Comparison of ENCODE assay signal across 9 mouse cellular contexts in genomic region chr9:86800600-86801163, GRCm38 (mm10). TPM values are rescaled to one million over a fixed set of nuclear protein-coding genes. Genes with fewer than 3 reads are reported as not detected.
A peak's percentile ranks its signal among the peaks of the same experiment; 100 is the strongest.
DNase-seq lines count a peak whose midpoint lies in the region; ATAC-seq and TF ChIP-seq lines count a peak whose summit lies in the region.
"Had no signal": no experiment of that assay in that cellular context is flagged by ENCODE, and none has a peak within 500 bp of the region (broad histone marks: within the 10 kb centered on the region; RNA-seq: fewer than 3 reads in every experiment).

No protein-coding gene starts in this region.

- no peak overlapping the region for H3K4me3 ChIP-seq in kidney, adult 2 months (ENCODE audit: insufficient read depth, low read depth, low read length)
- no peak overlapping the region for H3K4me3 ChIP-seq in kidney, embryonic 16.5 days (ENCODE audit: low read length)
- H3K4me3 ChIP-seq in embryonic fibroblast, embryonic 13.5 days (ENCODE audit: insufficient read depth, low read length) = no peak overlapping the region
- no peak overlapping the region for H3K4me3 ChIP-seq in limb, embryonic 10.5 days
- H3K4me3 ChIP-seq in heart, embryonic 11.5 days (ENCODE audit: low read depth, low read length) = no peak overlapping the region
- H3K4me3 ChIP-seq: embryonic facial prominence, embryonic 12.5 days had no signal

- no peak overlapping the region for H3K9ac ChIP-seq in kidney, embryonic 16.5 days (replicated peaks; ENCODE audit: low read length)
- H3K9ac ChIP-seq in heart, embryonic 11.5 days (ENCODE audit: low read depth, low read length) = no peak overlapping the region
- H3K9ac ChIP-seq: embryonic facial prominence, embryonic 12.5 days had no signal

- H3K27ac ChIP-seq in kidney, adult 2 months (ENCODE audit: insufficient read depth, low read depth, low read length) = no peak overlapping the region
- H3K27ac ChIP-seq in kidney, embryonic 16.5 days (ENCODE audit: low read length) = no peak overlapping the region
- no peak overlapping the region for H3K27ac ChIP-seq in embryonic fibroblast, embryonic 13.5 days (ENCODE audit: insufficient read depth, low read length)
- H3K27ac ChIP-seq in limb, embryonic 10.5 days = no peak overlapping the region
- H3K27ac ChIP-seq in heart, embryonic 11.5 days (ENCODE audit: low read depth, low read length) = no peak overlapping the region
- H3K27ac ChIP-seq: embryonic facial prominence, embryonic 12.5 days had no signal

- TF ChIP-seq CTCF in kidney, adult 2 months (conservative IDR thresholded peaks at IDR 0.05; ENCODE audit: insufficient read depth, insufficient read length, low read depth, low read length) = peak; percentile 48
- TF ChIP-seq CTCF in embryonic fibroblast, embryonic 13.5 days (IDR thresholded peaks at IDR 0.05; ENCODE audit: borderline replicate concordance, insufficient read depth, low read length) = 0 out of 2 replicates have a peak, but pooled peaks have one; percentile 21

- TF ChIP-seq POLR2A in kidney, adult 2 months (IDR thresholded peaks at IDR 0.05; ENCODE audit: low read depth, low read length) = no peak
- TF ChIP-seq POLR2A in embryonic fibroblast, embryonic 13.5 days (IDR thresholded peaks at IDR 0.05; ENCODE audit: low read depth, low read length) = no peak

- no peak overlapping the region for H3K4me2 ChIP-seq in kidney, embryonic 16.5 days (replicated peaks; ENCODE audit: low read depth, low read length)
- H3K4me2 ChIP-seq in heart, embryonic 11.5 days = no peak overlapping the region
- H3K4me2 ChIP-seq: embryonic facial prominence, embryonic 12.5 days had no signal

- H3K36me3 ChIP-seq in kidney, adult 2 months (ENCODE audit: control insufficient read depth, insufficient read depth, low read length) = no peaks in the 10 kb centered on the region
- H3K36me3 ChIP-seq in kidney, embryonic 16.5 days (ENCODE audit: insufficient read depth, low read length) = no peaks in the 10 kb centered on the region
- H3K36me3 ChIP-seq in limb, embryonic 10.5 days = no peaks in the 10 kb centered on the region
- no peaks in the 10 kb centered on the region for H3K36me3 ChIP-seq in heart, embryonic 11.5 days (ENCODE audit: control insufficient read depth, insufficient read depth, low read length)
- H3K36me3 ChIP-seq: embryonic facial prominence, embryonic 12.5 days had no signal

- no peaks in the 10 kb centered on the region for H3K4me1 ChIP-seq in kidney, adult 2 months (ENCODE audit: control insufficient read depth, insufficient read depth, low read length)
- no peaks in the 10 kb centered on the region; the same call in 1 of the 2 replicates for H3K4me1 ChIP-seq in kidney, embryonic 16.5 days (ENCODE audit: insufficient read depth, low read length)
- H3K4me1 ChIP-seq in embryonic fibroblast, embryonic 13.5 days (ENCODE audit: control insufficient read depth, insufficient read depth, low read length) = 0 out of 2 replicates have a peak, but pooled peaks cover 6% of the 10 kb centered on the region
- H3K4me1 ChIP-seq in limb, embryonic 10.5 days = peaks cover 18% of the 10 kb centered on the region
- H3K4me1 ChIP-seq in heart, embryonic 11.5 days (ENCODE audit: control insufficient read depth, insufficient read depth, low read length) = no peaks in the 10 kb centered on the region

- 25% methylated on average over 3 of the region's 3 CpGs for WGBS in kidney, adult 2 months
- WGBS in kidney, embryonic 16.5 days = 22% methylated on average over 3 of the region's 3 CpGs
- 29% methylated on average over 3 of the region's 3 CpGs for WGBS in limb, embryonic 10.5 days
- 25% methylated on average over 3 of the region's 3 CpGs for WGBS in heart, embryonic 11.5 days (ENCODE audit: insufficient replicate concordance)

- H3K27me3 ChIP-seq in kidney, adult 2 months (replicated peaks; ENCODE audit: control insufficient read depth, insufficient read depth, low read length) = peaks cover 2% of the 10 kb centered on the region; the same call in 1 of the 2 replicates
- no peaks in the 10 kb centered on the region for H3K27me3 ChIP-seq in kidney, embryonic 16.5 days (ENCODE audit: insufficient read depth, low read length)
- H3K27me3 ChIP-seq in limb, embryonic 10.5 days (ENCODE audit: low read depth, poor library complexity, severe bottlenecking) = no peaks in the 10 kb centered on the region
- H3K27me3 ChIP-seq in heart, embryonic 11.5 days (ENCODE audit: control insufficient read depth, insufficient read depth, low read length) = no peaks in the 10 kb centered on the region
- H3K27me3 ChIP-seq: embryonic facial prominence, embryonic 12.5 days had no signal

- ATAC-seq in kidney, embryonic 16.5 days (ENCODE audit: low FRiP score, low TSS enrichment) = no peak
- ATAC-seq in erythroblast, adult 5-6 weeks (replicated peaks; ENCODE audit: low FRiP score, poor library complexity, severe bottlenecking) = no peak
- ATAC-seq in heart, embryonic 11.5 days (replicated peaks; ENCODE audit: insufficient number of reproducible peaks, low FRiP score, low TSS enrichment) = no peak

- H3K9me3 ChIP-seq in kidney, embryonic 16.5 days (ENCODE audit: low read length) = no peaks in the 10 kb centered on the region
- no peaks in the 10 kb centered on the region for H3K9me3 ChIP-seq in limb, embryonic 10.5 days (replicated peaks)
- no peaks in the 10 kb centered on the region for H3K9me3 ChIP-seq in heart, embryonic 11.5 days (replicated peaks; ENCODE audit: control insufficient read depth, low read length)
- H3K9me3 ChIP-seq: embryonic facial prominence, embryonic 12.5 days had no signal

- DNase-seq in kidney, adult 2 months = peak; percentile 51
- peak; percentile 71 for DNase-seq in ZHBTc4 (ENCODE audit: low read depth, low spot score)
- DNase-seq in limb, embryonic 10.5 days (ENCODE audit: low spot score) = peak; percentile 40
- peak; percentile 69 for DNase-seq in retina, postnatal 1 day

RNA-seq across cellular contexts. Expression of gene Prss35, which starts 57.2 kb away (rescaled TPM):
- polyA plus RNA-seq in kidney, adult 2 months (2012; rRNA removed) = 0.20 and 0.87 TPM in 2 replicates
- 6.2 and 8.4 TPM in 2 replicates for polyA plus RNA-seq in kidney, embryonic 16.5 days (2015; fragmentation: Nextera tagmentation; extraction: Ambion mirVana)
- polyA plus RNA-seq in embryonic fibroblast, embryonic 13.5 days (2011; ENCODE audit: insufficient read length, low read depth, missing spikeins) = 7.3 and 23.0 TPM in 2 replicates
- 1.8 and 2.3 TPM in 2 replicates for polyA plus RNA-seq in limb, embryonic 10.5 days (2016; fragmentation: Nextera tagmentation; extraction: Ambion mirVana)
- total RNA-seq in erythroblast, adult 5-6 weeks (2015; ENCODE audit: low replicate concordance) = not detected in 2 replicates
- not detected in 2 replicates for total RNA-seq in erythroblast, adult 5-6 weeks (2017; ENCODE audit: low replicate concordance)
- 12.8 and 16.8 TPM in 2 replicates for polyA plus RNA-seq in heart, embryonic 11.5 days (2014; fragmentation: Nextera tagmentation; extraction: Ambion mirVana)
